Mouse (Mus musculus): ENCODE measurements around the gene Tfap4. TPM values are rescaled to one million over a fixed set of nuclear protein-coding genes. Genes with fewer than 3 reads are reported as not detected.

The Tfap4 gene
- polyA plus RNA-seq, 1 experiment from 2014 or later, result 25.7 TPM

GRCm38 (mm10) chr16:4521074-4521667 is 38.5 kb downstream of the Tfap4 start:
- peak; percentile 39; the same call in 1 of the 2 replicates for ATAC-seq (ENCODE audit: low FRiP score, low TSS enrichment)
- Histone ChIP-seq H3K9me3 (ENCODE audit: control insufficient read depth, low read length) (no peaks in the 10 kb centered on the region), H3K27ac (ENCODE audit: low read depth, low read length) (no peak overlapping the region), H3K27me3 (ENCODE audit: control insufficient read depth, insufficient read depth, low read length) (no peaks in the 10 kb centered on the region), H3K36me3 (ENCODE audit: control insufficient read depth, insufficient read depth, low read length) (no peaks in the 10 kb centered on the region), H3K4me3 (ENCODE audit: low read length) (no peak overlapping the region), H3K4me1 (ENCODE audit: control insufficient read depth, insufficient read depth, low read length) (peaks cover 5% of the 10 kb centered on the region; the same call in 1 of the 2 replicates), H3K4me2 (replicated peaks; ENCODE audit: low read depth, low read length) (no peak overlapping the region), H3K9ac (ENCODE audit: low read depth, low read length) (no peak overlapping the region)
- 48% methylated on average over 4 of the region's 4 CpGs for WGBS

GRCm38 (mm10) chr16:4520673-4521072 is 39.0 kb downstream of the Tfap4 start:
- Histone ChIP-seq H3K27ac (ENCODE audit: low read depth, low read length) (no peak overlapping the region), H3K4me2 (replicated peaks; ENCODE audit: low read depth, low read length) (no peak overlapping the region), H3K4me3 (ENCODE audit: low read length) (no peak overlapping the region), H3K27me3 (ENCODE audit: control insufficient read depth, insufficient read depth, low read length) (no peaks in the 10 kb centered on the region), H3K9me3 (ENCODE audit: control insufficient read depth, low read length) (no peaks in the 10 kb centered on the region), H3K4me1 (ENCODE audit: control insufficient read depth, insufficient read depth, low read length) (peaks cover 5% of the 10 kb centered on the region; the same call in 1 of the 2 replicates), H3K36me3 (ENCODE audit: control insufficient read depth, insufficient read depth, low read length) (no peaks in the 10 kb centered on the region), H3K9ac (ENCODE audit: low read depth, low read length) (no peak overlapping the region)
- ATAC-seq (ENCODE audit: low FRiP score, low TSS enrichment), result no peak
- WGBS, result 58% methylated on average over 8 of the region's 8 CpGs

GRCm38 (mm10) chr16:4519825-4520224 is 39.8 kb downstream of the Tfap4 start:
- no peak for ATAC-seq (ENCODE audit: low FRiP score, low TSS enrichment)

GRCm38 (mm10) chr16:4519157-4519556 is 40.5 kb downstream of the Tfap4 start:
- no peak overlapping the region for H3K4me2 ChIP-seq (replicated peaks; ENCODE audit: low read depth, low read length)
- peaks cover 11% of the 10 kb centered on the region; the same call in 1 of the 2 replicates for H3K4me1 ChIP-seq (ENCODE audit: control insufficient read depth, insufficient read depth, low read length)
- WGBS, result 82% methylated on average over 4 of the region's 4 CpGs

More at GRCm38 (mm10) chr16:4519825-4520224, 39.8 kb downstream of the Tfap4 start:
- Histone ChIP-seq H3K9ac (ENCODE audit: low read depth, low read length) (no peak overlapping the region), H3K4me3 (ENCODE audit: low read length) (no peak overlapping the region), H3K36me3 (ENCODE audit: control insufficient read depth, insufficient read depth, low read length) (no peaks in the 10 kb centered on the region), H3K4me2 (replicated peaks; ENCODE audit: low read depth, low read length) (no peak overlapping the region), H3K27ac (ENCODE audit: low read depth, low read length) (no peak overlapping the region), H3K9me3 (ENCODE audit: control insufficient read depth, low read length) (no peaks in the 10 kb centered on the region), H3K27me3 (ENCODE audit: control insufficient read depth, insufficient read depth, low read length) (no peaks in the 10 kb centered on the region), H3K4me1 (ENCODE audit: control insufficient read depth, insufficient read depth, low read length) (peaks cover 7% of the 10 kb centered on the region; the same call in 1 of the 2 replicates)
- WGBS, result 88% methylated on average over 2 of the region's 2 CpGs

GRCm38 (mm10) chr16:4517906-4518305 is 41.7 kb downstream of the Tfap4 start:
- ATAC-seq (ENCODE audit: low FRiP score, low TSS enrichment), result no peak
- WGBS, result 38% methylated on average over 2 of the region's 2 CpGs
- Histone ChIP-seq H3K27me3 (ENCODE audit: control insufficient read depth, insufficient read depth, low read length) (no peaks in the 10 kb centered on the region), H3K9ac (ENCODE audit: low read depth, low read length) (no peak overlapping the region), H3K36me3 (ENCODE audit: control insufficient read depth, insufficient read depth, low read length) (no peaks in the 10 kb centered on the region), H3K4me1 (ENCODE audit: control insufficient read depth, insufficient read depth, low read length) (peaks cover 11% of the 10 kb centered on the region; the same call in 1 of the 2 replicates), H3K9me3 (ENCODE audit: control insufficient read depth, low read length) (no peaks in the 10 kb centered on the region), H3K27ac (ENCODE audit: low read depth, low read length) (no peak overlapping the region), H3K4me3 (ENCODE audit: low read length) (no peak overlapping the region), H3K4me2 (replicated peaks; ENCODE audit: low read depth, low read length) (no peak overlapping the region)

More at GRCm38 (mm10) chr16:4519157-4519556, 40.5 kb downstream of the Tfap4 start:
- Histone ChIP-seq H3K9me3 (ENCODE audit: control insufficient read depth, low read length) (no peaks in the 10 kb centered on the region), H3K27ac (ENCODE audit: low read depth, low read length) (no peak overlapping the region), H3K9ac (ENCODE audit: low read depth, low read length) (no peak overlapping the region), H3K36me3 (ENCODE audit: control insufficient read depth, insufficient read depth, low read length) (no peaks in the 10 kb centered on the region), H3K4me3 (ENCODE audit: low read length) (no peak overlapping the region), H3K27me3 (ENCODE audit: control insufficient read depth, insufficient read depth, low read length) (no peaks in the 10 kb centered on the region)
- ATAC-seq (ENCODE audit: low FRiP score, low TSS enrichment), result no peak

- Histone ChIP-seq H3K36me3 (ENCODE audit: control insufficient read depth, insufficient read depth, low read length) (no peaks in the 10 kb centered on the region), H3K9me3 (ENCODE audit: control insufficient read depth, low read length) (no peaks in the 10 kb centered on the region), H3K4me1 (ENCODE audit: control insufficient read depth, insufficient read depth, low read length) (0 out of 2 replicates have a peak, but pooled peaks cover 6% of the 10 kb centered on the region), H3K4me3 (ENCODE audit: low read length) (no peak overlapping the region), H3K27me3 (ENCODE audit: control insufficient read depth, insufficient read depth, low read length) (no peaks in the 10 kb centered on the region), H3K9ac (ENCODE audit: low read depth, low read length) (no peak overlapping the region), H3K27ac (ENCODE audit: low read depth, low read length) (no peak overlapping the region), H3K4me2 (replicated peaks; ENCODE audit: low read depth, low read length) (no peak overlapping the region)
- no peak for ATAC-seq (ENCODE audit: low FRiP score, low TSS enrichment)
- 78% methylated on average over 3 of the region's 3 CpGs for WGBS
These were observed 45.3 kb downstream of the Tfap4 start for GRCm38 (mm10) chr16:4514383-4514782.

GRCm38 (mm10) chr16:4512661-4513438 is 46.8 kb downstream of the Tfap4 start:
- ATAC-seq (ENCODE audit: low FRiP score, low TSS enrichment), result peak; percentile 85

GRCm38 (mm10) chr16:4511371-4511770 is 48.3 kb downstream of the Tfap4 start:
- Histone ChIP-seq H3K9me3 (ENCODE audit: control insufficient read depth, low read length) (no peaks in the 10 kb centered on the region), H3K36me3 (ENCODE audit: control insufficient read depth, insufficient read depth, low read length) (no peaks in the 10 kb centered on the region), H3K9ac (ENCODE audit: low read depth, low read length) (no peak overlapping the region), H3K4me1 (ENCODE audit: control insufficient read depth, insufficient read depth, low read length) (0 out of 2 replicates have a peak, but pooled peaks cover 6% of the 10 kb centered on the region), H3K4me2 (replicated peaks; ENCODE audit: low read depth, low read length) (no peak overlapping the region), H3K27me3 (ENCODE audit: control insufficient read depth, insufficient read depth, low read length) (no peaks in the 10 kb centered on the region), H3K4me3 (ENCODE audit: low read length) (no peak overlapping the region), H3K27ac (ENCODE audit: low read depth, low read length) (no peak overlapping the region)
- 80% methylated on average over 2 of the region's 2 CpGs for WGBS
- ATAC-seq (ENCODE audit: low FRiP score, low TSS enrichment), result no peak

More at GRCm38 (mm10) chr16:4512661-4513438, 46.8 kb downstream of the Tfap4 start:
- Histone ChIP-seq H3K4me2 (replicated peaks; ENCODE audit: low read depth, low read length) (no peak overlapping the region), H3K4me1 (ENCODE audit: control insufficient read depth, insufficient read depth, low read length) (0 out of 2 replicates have a peak, but pooled peaks cover 6% of the 10 kb centered on the region), H3K9me3 (ENCODE audit: control insufficient read depth, low read length) (no peaks in the 10 kb centered on the region), H3K4me3 (ENCODE audit: low read length) (no peak overlapping the region), H3K27ac (ENCODE audit: low read depth, low read length) (no peak overlapping the region), H3K9ac (ENCODE audit: low read depth, low read length) (no peak overlapping the region), H3K36me3 (ENCODE audit: control insufficient read depth, insufficient read depth, low read length) (no peaks in the 10 kb centered on the region), H3K27me3 (ENCODE audit: control insufficient read depth, insufficient read depth, low read length) (no peaks in the 10 kb centered on the region)
- WGBS, result 59% methylated on average over 3 of the region's 3 CpGs

GRCm38 (mm10) chr16:4506181-4506580 is 53.5 kb downstream of the Tfap4 start:
- Histone ChIP-seq H3K4me2 (replicated peaks; ENCODE audit: low read depth, low read length) (no peak overlapping the region), H3K9me3 (ENCODE audit: control insufficient read depth, low read length) (no peaks in the 10 kb centered on the region), H3K9ac (ENCODE audit: low read depth, low read length) (no peak overlapping the region), H3K4me3 (ENCODE audit: low read length) (no peak overlapping the region), H3K36me3 (ENCODE audit: control insufficient read depth, insufficient read depth, low read length) (no peaks in the 10 kb centered on the region), H3K27me3 (ENCODE audit: control insufficient read depth, insufficient read depth, low read length) (no peaks in the 10 kb centered on the region), H3K4me1 (ENCODE audit: control insufficient read depth, insufficient read depth, low read length) (no peaks in the 10 kb centered on the region), H3K27ac (ENCODE audit: low read depth, low read length) (no peak overlapping the region)
- 66% methylated on average over 3 of the region's 3 CpGs for WGBS
- no peak for ATAC-seq (ENCODE audit: low FRiP score, low TSS enrichment)

Data from kidney, embryonic 14.5 days (tissue).